Mouse (Mus musculus) cortical plate, adult 2 months (tissue): ENCODE results near the gene Rims1.

Experiments used
- CTCF ChIP-seq: fragments of 200-500 bp; IDR thresholded peaks from 2 replicates; pipeline ENCODE4 v1.5.1; 2011; ENCODE audit warnings: mild to moderate bottlenecking, control low read depth, low read length; ENCODE audit not compliant: insufficient read depth; ENCODE audit errors: extremely low read depth
- POLR2A ChIP-seq: fragments of 200-500 bp; IDR thresholded peaks from 2 replicates; pipeline ENCODE4 v1.6.1; 2011; ENCODE audit warnings: mild to moderate bottlenecking, low read length, control low read depth; ENCODE audit not compliant: insufficient read depth; ENCODE audit errors: extremely low read depth

GRCm38 (mm10) chr1:22338914-22339313 lies 466.9 kb downstream of the Rims1 start:
- TF ChIP-seq POLR2A = no peak
- TF ChIP-seq CTCF = no peak
